Mouse (Mus musculus): Measurements from ENCODE around the gene Sh2d4b. TPM values are rescaled to one million over a fixed set of nuclear protein-coding genes. Genes with fewer than 3 reads are reported as not detected.
A peak's percentile ranks its signal among the peaks of the same experiment; 100 is the strongest.

Gene Sh2d4b
- 0.46 TPM in 1 of 2 replicates, not detected in the other for total RNA-seq (2017)

DNA sequence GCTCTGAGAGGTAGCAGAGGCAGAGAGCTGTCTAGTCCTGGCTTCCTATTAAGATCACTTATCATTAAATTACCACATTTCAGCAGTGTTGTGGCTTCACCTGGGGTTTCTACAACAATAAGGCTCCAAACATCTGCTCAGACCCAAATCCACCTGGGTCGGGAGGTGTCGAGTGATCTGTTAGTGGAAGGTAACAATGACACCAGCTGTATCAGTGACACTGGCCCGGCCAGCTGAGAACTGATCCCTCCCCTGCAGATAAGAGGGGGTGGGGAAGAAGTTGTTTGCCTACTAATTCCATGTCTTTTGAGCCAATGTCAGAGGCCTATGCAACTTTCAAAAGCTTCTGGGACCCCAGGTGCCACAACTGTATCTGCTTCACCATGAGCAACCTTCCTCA, at the start of gene Sh2d4b:
Gene Sh2d4b, minus strand, starts transcription at position 71 of the 400 bp plus-strand sequence.
- ATAC-seq (replicated peaks; ENCODE audit: low read depth, poor library complexity, severe bottlenecking) = no peak

DNA sequence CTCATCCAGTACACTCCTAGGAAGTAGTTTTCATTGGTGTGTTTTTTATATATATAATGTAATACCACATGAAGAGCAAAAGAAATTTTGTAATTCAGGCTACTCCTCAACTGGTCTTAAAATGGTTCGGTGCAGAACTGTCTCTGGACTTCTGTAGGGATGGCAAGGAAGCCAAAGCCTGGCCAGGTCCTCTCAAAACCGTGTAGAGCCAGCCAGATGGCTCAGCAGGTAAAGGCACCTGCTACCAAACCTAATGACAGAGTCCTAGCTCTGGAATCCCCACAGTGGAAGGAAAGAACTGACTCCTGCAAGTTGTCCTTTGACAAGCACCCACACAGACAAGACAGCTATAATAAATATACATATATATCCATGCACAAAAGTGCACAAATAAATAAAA, 49.4 kb upstream of the Sh2d4b start:
- ATAC-seq (replicated peaks; ENCODE audit: low read depth, poor library complexity, severe bottlenecking) = no peak

DNA sequence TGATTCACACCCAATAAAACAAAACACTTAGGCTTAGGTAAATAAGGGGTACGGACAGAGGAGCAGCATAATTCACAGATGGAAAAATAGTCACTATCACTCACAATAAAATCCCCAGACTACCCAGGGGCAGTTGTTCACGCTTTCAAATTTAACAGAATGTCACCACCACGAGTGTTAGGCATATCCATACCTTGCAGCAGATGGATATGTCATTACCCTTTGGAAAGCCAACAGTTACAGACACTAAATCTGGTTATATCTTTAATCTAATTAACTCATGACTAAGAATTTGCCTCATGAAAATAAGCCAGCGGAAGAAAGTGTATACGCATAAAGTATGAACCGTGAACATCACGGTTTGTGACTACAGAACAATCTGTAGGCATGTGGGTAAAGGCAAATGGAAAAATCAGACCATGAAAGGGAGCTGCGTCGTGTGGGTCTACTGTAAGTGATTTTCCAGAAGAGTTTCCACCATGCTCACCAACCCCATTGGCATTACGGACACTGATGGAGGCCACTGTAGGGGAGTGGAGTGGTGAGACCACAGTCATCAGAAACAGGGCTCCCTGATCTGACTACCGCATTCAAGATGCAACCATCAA, 45.4 kb upstream of the Sh2d4b start:
- ATAC-seq (replicated peaks; ENCODE audit: low read depth, poor library complexity, severe bottlenecking) = no peak

DNA sequence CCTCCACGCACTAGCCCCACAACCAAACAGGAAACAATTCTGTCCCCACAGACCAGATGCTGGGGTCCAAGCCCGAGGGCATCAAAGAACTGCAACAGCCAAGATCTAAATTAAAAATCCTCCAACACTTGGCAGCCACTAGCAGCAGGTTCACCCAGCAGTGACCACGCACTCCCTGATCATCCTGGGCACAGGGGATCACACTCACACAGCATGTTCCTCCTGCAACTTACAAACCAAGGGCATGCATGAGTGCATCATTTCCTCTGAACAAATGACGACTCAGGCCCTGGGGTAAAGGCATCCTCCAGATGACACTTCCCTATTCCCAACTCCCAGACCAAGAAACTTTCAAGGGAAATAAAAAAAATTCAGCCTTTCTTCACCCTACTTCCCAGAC, 44.0 kb upstream of the Sh2d4b start:
- peak; percentile 68 for ATAC-seq (replicated peaks; ENCODE audit: low read depth, poor library complexity, severe bottlenecking)

DNA sequence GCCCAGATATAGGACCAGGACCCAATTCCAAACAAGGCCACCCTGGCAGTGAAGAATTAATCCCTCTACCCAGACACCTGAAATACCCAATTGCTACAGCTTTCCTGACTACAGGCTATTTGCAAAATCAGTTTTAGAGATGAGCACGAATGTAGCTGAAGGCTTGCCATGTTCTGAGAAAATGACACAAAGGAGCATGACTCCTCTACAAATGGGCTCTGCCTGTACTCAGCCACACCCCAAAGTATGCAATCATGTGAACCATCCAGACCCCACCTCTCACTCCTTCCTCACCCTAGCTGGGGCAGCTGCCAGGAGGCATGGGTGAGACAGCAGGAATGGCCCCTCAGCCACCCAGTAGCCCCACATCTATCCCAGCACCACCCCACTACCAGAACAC, 42.4 kb upstream of the Sh2d4b start:
- no peak for ATAC-seq (replicated peaks; ENCODE audit: low read depth, poor library complexity, severe bottlenecking)

DNA sequence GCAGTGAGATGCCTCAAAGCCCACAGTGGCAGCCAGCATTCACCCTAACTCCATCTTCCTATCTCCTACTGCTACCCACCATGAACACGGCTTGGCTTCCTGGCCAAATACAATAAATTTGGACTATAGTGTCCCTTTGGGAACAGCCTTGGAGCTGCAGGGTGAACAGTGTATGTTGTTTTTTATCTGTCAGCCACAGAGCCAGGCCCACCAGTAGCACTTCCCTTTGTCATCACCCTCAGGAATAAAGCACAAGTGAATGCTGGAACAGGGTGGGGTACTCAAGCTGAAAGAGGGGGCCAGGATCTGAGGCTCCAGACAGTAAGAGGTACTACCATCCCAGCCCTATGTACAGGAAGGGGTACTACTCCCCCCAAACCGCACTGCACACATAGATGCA, 42.0 kb upstream of the Sh2d4b start:
- ATAC-seq (replicated peaks; ENCODE audit: low read depth, poor library complexity, severe bottlenecking) = peak; percentile 27

DNA sequence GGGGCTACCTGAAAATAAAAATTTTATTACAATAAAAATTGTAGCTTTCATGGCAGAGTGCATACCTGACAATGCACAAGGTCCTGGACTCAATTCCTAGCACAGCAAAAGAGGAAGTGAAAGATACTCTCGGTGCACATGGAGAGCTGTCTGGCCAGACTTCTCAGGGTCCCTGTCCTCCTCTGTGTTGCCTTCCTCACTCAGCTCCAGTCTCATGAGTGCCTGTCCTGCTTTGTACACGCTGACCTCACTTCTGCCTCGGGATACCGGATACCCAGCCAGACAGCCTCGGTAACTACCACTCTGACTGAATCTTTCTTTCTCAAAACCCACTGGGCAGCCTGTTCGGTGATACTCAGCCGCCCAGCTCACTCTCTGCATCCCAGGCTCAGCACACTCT, 40.3 kb upstream of the Sh2d4b start:
- ATAC-seq (replicated peaks; ENCODE audit: low read depth, poor library complexity, severe bottlenecking) = peak; percentile 41

DNA sequence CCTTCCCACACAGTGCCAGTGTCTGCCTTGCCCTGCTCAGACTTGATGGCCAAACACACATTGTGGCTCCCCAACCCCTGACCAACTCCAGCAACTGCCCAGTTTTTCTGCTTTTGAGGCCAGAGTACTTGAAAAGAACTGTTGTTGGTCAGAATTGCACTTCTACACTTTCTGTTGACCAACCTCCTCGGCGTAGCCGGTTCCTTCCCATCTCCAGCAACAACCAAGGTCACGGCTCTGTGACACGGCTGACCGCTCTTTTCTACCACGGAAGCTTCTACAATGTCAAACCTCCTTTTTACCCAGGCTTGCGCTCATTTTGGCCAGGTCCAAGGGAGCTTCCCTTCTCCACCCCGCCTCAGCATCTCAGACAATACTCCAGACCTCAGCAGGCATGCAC, 39.2 kb upstream of the Sh2d4b start:
- ATAC-seq (replicated peaks; ENCODE audit: low read depth, poor library complexity, severe bottlenecking) = no peak

DNA sequence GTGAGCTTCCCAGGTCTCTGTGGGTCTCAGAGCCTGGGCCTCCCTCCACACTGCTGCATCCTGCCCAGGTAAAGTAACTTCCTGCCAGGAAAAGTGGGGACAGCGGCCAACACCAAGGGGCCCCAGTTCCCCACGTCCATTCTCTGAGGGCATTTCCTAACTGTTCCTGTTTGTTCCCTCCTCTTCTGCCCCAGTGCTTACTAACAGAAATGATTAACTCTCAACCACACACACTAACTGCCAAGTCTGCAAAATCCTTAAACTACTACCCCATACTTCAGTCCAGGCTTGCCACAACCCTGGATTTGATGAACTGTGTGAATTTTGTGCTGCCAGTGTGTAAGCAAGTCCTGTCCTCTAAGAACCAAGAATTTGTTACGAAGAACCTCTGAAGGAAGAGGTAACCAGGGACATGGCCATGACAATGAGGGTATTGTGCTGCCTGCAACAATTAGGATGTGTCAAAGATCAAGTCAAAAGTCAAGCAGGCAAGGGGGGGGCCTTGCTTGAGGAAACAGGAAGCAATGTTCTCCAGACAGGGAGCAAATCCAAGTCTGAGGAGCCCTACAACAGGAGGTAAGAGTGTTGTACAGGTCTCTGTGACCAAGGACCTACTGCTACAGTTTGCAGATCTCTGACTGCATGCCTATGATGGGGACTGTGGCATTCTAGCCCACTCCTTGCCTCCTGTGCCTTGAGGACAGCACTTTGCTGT, 38.2 kb upstream of the Sh2d4b start:
- ATAC-seq (replicated peaks; ENCODE audit: low read depth, poor library complexity, severe bottlenecking) = no peak

DNA sequence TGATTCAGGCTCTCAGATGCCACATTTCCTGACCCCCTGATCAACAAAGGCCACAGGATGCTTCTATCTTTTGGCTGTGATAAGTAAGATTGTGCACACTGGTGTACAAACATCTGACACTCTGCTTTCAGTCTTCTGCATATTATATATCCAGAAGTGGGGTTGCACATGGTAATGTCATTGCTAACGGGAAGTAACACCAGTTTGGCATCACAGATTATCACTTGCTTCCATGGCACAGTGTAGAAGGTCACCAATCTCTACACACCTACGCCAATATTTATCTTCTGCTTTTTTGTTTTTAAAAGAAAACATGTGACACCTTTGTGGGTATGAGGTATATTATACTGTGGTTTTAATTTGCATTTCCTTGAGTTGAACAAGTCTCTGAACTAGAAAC, 36.9 kb upstream of the Sh2d4b start:
- no peak for ATAC-seq (replicated peaks; ENCODE audit: low read depth, poor library complexity, severe bottlenecking)

DNA sequence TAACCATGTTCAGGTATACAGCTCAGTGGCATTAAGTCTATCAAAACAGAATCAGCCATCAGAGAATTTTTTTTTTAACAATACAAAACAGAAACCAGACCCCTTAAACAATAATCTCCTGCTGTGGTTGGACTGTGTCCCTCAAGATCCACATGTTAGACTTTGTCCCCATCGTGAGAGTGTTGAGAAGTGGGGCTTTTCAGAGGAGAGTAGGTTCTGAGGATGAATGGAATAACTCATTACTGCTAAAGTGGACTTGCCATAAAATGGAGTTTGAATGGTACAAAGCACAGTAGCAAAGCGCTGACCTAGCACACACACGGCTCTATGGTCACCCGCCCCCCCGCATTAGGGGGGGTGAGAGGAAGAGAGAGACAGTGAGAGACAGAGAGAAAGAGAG, 35.8 kb upstream of the Sh2d4b start:
- no peak for ATAC-seq (replicated peaks; ENCODE audit: low read depth, poor library complexity, severe bottlenecking)

DNA sequence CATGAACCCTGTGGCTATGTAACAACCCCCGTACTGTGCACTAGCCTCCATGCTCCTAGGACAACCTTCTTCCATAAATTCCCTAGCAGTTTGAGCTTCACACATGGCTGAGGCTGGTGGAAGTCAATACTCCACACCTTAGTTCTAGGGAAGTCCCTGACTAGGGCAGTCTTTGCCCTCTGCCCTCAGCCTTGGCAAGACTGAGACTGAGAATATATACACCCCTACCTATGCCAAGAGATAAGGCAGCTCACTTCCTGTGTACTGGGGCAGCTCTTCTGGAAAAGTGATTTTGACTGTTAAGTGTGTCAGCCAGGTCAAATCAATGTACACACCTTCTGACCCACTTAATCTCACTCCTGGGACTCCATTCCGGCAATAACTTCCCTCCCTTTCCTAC, 34.0 kb upstream of the Sh2d4b start:
- ATAC-seq (replicated peaks; ENCODE audit: low read depth, poor library complexity, severe bottlenecking) = no peak

DNA sequence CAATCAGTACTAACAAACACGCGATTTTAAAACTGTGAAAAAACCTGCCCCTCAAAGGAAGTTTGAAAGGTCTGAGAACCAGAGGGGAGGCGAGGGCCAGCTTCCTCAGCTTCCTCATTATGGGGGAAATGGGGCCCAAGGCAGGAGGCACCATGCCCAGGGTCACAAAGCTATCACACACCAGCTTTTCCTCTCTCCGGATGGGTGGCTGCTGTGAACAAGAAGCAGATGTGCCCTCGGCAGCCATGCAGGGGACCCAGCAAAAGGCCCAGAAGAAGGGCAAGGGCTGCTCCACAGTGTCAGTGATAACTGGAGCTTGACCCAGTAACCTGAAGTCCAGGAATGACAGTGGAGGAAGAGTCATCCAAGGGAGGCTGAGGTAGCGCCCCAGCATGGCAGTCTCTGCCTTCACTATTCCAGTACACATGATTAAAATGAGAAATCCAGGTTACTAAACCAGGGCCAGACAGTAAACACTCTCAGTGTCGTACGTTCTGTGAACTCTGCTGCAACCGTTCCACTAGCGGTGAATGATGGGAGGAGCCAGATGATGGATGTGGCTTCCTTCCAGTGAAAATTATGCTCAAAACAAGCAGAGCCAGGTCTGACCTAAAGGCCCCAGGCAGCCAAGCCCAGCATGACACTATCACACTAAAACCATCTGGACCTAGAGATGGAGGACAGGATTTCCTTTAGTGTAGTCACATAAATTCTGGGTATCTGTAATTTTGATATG, 31.5 kb upstream of the Sh2d4b start:
- ATAC-seq (replicated peaks; ENCODE audit: low read depth, poor library complexity, severe bottlenecking) = peak; percentile 67

DNA sequence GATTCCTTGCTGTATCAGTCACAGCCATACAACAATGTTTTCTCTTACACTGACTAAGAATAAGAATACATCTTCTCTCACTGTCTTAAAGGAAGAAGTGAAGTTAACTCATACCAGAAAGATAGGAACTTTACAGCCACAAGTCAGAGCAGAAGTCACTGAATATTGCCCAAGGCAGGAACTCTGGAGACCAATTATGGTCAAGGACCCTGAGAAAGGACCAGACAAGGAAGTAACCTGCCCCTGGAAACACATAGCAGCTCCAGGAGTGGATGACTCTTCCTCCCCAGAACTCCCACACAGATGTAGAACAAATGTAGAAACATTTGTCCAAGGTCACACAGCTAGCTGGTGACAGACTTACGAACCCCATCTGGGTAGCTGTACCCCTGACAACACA, 28.2 kb upstream of the Sh2d4b start:
- ATAC-seq (replicated peaks; ENCODE audit: low read depth, poor library complexity, severe bottlenecking) = peak; percentile 11; the same call in 1 of the 2 replicates

DNA sequence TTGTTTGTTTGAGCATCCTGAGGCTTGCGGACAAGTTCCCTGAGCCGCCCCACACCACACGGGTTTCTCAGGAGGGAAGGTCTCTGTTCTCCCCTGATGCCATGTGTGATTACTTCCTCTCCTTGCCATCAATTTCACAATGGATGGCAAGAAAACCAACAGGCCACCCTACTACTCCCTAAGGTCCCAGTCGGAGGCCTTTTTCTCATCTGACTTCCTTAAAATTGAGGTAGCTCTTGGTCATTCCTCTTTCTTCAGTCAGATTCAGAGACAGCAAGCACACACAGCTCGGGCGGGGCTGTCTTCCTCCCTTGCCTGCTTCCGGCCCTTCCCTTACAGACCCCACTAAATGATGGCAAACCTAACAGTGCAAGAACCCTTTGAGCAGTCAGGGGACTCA, 26.5 kb upstream of the Sh2d4b start:
- peak; percentile 66 for ATAC-seq (replicated peaks; ENCODE audit: low read depth, poor library complexity, severe bottlenecking)

DNA sequence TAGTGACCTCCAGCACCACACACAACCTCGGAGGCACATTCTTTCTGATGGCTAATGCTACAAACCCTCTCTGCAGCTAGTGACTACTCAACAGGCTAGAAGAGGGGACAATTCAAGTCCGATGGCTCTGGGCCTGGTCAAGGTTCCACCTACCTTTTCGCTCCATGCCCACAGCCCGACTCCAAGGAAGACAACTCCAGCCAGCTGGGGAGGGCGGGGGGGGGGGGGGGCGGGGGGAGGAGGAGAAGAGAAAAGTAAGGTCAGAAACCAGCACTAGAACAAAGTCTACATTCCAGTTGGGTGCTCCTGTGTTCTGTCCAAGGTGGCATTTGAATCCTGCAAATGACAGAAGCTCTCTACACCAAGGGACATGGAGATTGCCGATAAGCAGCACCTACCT, 25.4 kb upstream of the Sh2d4b start:
- no peak for ATAC-seq (replicated peaks; ENCODE audit: low read depth, poor library complexity, severe bottlenecking)

DNA sequence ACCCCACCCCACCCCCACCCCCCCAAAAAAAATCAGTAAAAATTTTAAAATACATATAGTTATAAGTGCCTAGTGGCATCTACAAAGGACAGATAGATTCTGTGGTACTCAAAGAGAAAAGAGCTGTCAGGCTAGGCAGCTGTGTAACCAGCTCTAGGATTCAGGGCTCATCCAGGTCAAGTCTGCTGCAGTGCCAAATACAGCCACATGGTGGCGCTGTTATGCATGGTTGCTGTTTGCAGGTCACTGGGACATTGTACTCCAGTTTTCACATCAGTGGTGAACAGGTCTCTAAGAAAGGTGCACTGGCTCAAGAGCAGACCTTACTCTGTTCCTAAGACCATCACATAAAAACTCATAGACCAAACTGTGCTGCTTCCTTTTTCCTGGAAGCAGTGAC, 24.6 kb upstream of the Sh2d4b start:
- peak; percentile 63 for ATAC-seq (replicated peaks; ENCODE audit: low read depth, poor library complexity, severe bottlenecking)

DNA sequence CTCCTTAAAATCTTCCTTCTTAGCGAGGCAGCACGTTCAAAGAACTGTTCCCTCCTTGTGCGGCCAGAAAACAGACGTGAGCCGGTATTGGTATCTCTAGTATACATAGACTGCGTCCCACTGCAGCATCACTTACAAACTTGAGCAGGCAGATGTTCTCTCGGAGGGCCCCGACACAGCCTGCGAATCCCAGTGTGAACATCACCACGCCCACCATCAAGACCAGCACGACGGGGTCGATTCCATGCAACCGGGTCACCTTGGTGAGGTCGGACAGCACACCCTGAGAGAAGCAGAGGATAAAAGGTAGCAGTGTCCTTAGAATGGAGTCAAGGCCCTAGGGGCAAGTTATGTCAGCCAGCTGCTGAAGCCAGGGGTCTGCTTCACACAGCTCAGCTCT, 23.6 kb upstream of the Sh2d4b start:
- no peak for ATAC-seq (replicated peaks; ENCODE audit: low read depth, poor library complexity, severe bottlenecking)

DNA sequence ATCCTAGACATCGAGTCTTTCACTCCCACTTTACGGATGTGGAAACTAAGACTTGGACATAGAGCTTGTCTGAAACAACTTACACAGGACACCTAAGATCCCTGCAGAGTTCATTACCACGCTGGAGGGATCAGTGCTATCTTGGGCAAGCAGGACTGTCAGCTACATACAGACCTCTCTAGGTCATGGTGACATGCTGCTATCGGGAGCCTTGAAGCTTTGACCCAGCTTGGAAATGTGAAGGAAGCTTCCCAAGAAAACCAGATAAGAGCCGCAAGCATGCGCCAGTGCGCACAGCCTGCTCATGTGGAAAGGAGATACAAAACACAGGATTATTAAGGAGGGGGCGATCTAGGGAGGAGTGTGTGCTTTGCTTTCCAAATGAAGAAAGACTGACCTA, 22.8 kb upstream of the Sh2d4b start:
- no peak for ATAC-seq (replicated peaks; ENCODE audit: low read depth, poor library complexity, severe bottlenecking)

DNA sequence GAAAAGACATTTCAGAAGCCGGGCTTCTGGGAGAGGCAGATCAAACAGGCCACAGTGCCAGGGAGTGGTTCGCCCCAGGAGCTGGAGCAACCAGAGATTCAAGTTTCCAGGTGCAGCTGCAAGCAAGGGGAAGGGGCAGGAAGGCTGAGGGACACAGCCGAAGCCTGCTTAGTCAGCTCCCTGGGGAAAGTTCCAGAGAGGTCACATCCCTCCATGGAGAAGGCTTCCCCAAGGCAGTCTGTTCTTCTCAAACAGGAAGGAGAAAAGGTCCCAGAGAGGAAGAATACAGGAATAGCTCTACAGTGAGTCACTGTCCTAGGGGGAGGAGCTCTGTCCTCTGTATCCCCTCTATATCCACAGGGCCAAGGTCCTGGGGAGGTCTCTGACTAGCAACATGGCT, 21.6 kb upstream of the Sh2d4b start:
- ATAC-seq (replicated peaks; ENCODE audit: low read depth, poor library complexity, severe bottlenecking) = no peak

DNA sequence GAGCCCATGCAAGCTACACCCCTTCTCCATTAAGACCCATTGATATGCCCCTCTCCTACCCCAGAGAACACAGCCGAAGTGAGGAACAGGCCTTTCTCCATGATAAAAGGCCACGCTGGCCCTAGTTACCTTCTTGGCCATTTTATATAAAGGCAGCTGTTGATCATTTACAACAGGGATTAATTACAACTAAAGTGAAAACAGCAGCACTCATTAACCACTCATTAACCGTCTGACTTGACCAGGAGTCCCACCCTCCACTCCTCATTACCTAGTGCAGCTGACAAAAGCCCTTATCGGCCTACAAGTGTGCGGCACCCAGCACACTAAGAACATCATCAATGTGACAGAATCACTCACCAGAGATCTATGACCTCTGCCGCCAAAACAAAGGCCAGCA, 20.6 kb upstream of the Sh2d4b start:
- ATAC-seq (replicated peaks; ENCODE audit: low read depth, poor library complexity, severe bottlenecking) = no peak

All from common myeloid progenitor, adult 5-6 weeks (primary cell).